Mouse (Mus musculus) kidney, embryonic 16.5 days (tissue): ENCODE measurements around the gene Txk. TPM values are rescaled to one million over a fixed set of nuclear protein-coding genes. Genes with fewer than 3 reads are reported as not detected.

Experiments used
- ATAC-seq: fragments of 200-750 bp; cut with Nextera tagmentation; 2 replicates; pipeline ENCODE4 v1.8.0; 2017; ENCODE audit warnings: moderate TSS enrichment; ENCODE audit not compliant: low FRiP score, low TSS enrichment
- H3K27ac ChIP-seq: fragments of 300-500 bp; sonication (generic); 2 replicates; pipeline ENCODE4 v1.5.1; 2014; ENCODE audit warnings: low read length
- H3K27me3 ChIP-seq: fragments of 300-500 bp; sonication (generic); 2 replicates; pipeline ENCODE4 v1.6.1; 2014; ENCODE audit warnings: low read length, control low read depth, mixed read lengths; ENCODE audit not compliant: insufficient read depth
- H3K36me3 ChIP-seq: fragments of 300-500 bp; sonication (generic); 2 replicates; pipeline ENCODE4 v1.6.1; 2014; ENCODE audit warnings: low read length, control low read depth, mixed read lengths; ENCODE audit not compliant: insufficient read depth
- H3K4me1 ChIP-seq: fragments of 300-500 bp; sonication (generic); 2 replicates; pipeline ENCODE4 v1.6.1; 2014; ENCODE audit warnings: low read length, control low read depth, mixed read lengths; ENCODE audit not compliant: insufficient read depth
- H3K4me2 ChIP-seq: fragments of 300-500 bp; sonication (generic); replicated peaks from 2 replicates; pipeline ENCODE4 v1.6.1; 2014; ENCODE audit warnings: low read depth, low read length
- H3K4me3 ChIP-seq: fragments of 300-500 bp; sonication (generic); 2 replicates; pipeline ENCODE4 v1.5.1; 2014; ENCODE audit warnings: mild to moderate bottlenecking, low read length
- H3K9ac ChIP-seq: fragments of 300-500 bp; sonication (generic); replicated peaks from 2 replicates; pipeline ENCODE4 v1.6.1; 2014; ENCODE audit warnings: low read length
- H3K9me3 ChIP-seq: fragments of 300-500 bp; sonication (generic); 2 replicates; pipeline ENCODE4 v1.6.1; 2016; ENCODE audit warnings: low read length, control low read depth
- WGBS: fragments of 180-500 bp; shearing (Covaris S2); extraction: QIAGEN DNeasy Blood & Tissue Kit; methylation state at CpG from one replicate; pipeline ENCODE4 v1.1.7; 2014; 5-methylcytosine and 5-hydroxymethylcytosine counted together
- polyA plus RNA-seq: library from polyadenylated mRNA; unstranded; fragments of >200 nt; fragmentation: Nextera tagmentation; extraction: Ambion mirVana; gene quantifications from 2 replicates; pipeline ENCODE4 v1.2.1, GENCODE M21; 2015

Gene Txk
- polyA plus RNA-seq, 1 experiment from 2014 or later: 0.06 TPM

GRCm38 (mm10) chr5:72702202-72702601 lies 50.4 kb downstream of the Txk start:
- H3K4me2 ChIP-seq: no peak overlapping the region
- H3K27ac ChIP-seq: no peak overlapping the region
- no peaks in the 10 kb centered on the region for H3K36me3 ChIP-seq
- H3K4me3 ChIP-seq: no peak overlapping the region
- H3K9ac ChIP-seq: no peak overlapping the region
- no peak for ATAC-seq
- peaks cover 8% of the 10 kb centered on the region; the same call in 1 of the 2 replicates for H3K9me3 ChIP-seq
- peaks cover 3% of the 10 kb centered on the region; the same call in 1 of the 2 replicates for H3K4me1 ChIP-seq
- H3K27me3 ChIP-seq: no peaks in the 10 kb centered on the region

- no peaks in the 10 kb centered on the region for H3K4me1 ChIP-seq
- H3K4me3 ChIP-seq: no peak overlapping the region
- no peak overlapping the region for H3K4me2 ChIP-seq
- H3K9me3 ChIP-seq: no peaks in the 10 kb centered on the region
- H3K9ac ChIP-seq: no peak overlapping the region
- ATAC-seq: no peak
- no peaks in the 10 kb centered on the region for H3K27me3 ChIP-seq
- no peaks in the 10 kb centered on the region for H3K36me3 ChIP-seq
- WGBS: 70% methylated on average over 2 of the region's 2 CpGs
- no peak overlapping the region for H3K27ac ChIP-seq
These were observed 53.1 kb downstream of the Txk start for GRCm38 (mm10) chr5:72699500-72699818.

- ATAC-seq: no peak
- no peaks in the 10 kb centered on the region for H3K27me3 ChIP-seq
- no peaks in the 10 kb centered on the region for H3K4me1 ChIP-seq
- no peaks in the 10 kb centered on the region for H3K9me3 ChIP-seq
- 72% methylated on average over 7 of the region's 7 CpGs for WGBS
- H3K4me3 ChIP-seq: no peak overlapping the region
- H3K36me3 ChIP-seq: no peaks in the 10 kb centered on the region
- no peak overlapping the region for H3K4me2 ChIP-seq
- H3K9ac ChIP-seq: no peak overlapping the region
- no peak overlapping the region for H3K27ac ChIP-seq
These were observed 53.6 kb downstream of the Txk start for GRCm38 (mm10) chr5:72698818-72699499.

DNA sequence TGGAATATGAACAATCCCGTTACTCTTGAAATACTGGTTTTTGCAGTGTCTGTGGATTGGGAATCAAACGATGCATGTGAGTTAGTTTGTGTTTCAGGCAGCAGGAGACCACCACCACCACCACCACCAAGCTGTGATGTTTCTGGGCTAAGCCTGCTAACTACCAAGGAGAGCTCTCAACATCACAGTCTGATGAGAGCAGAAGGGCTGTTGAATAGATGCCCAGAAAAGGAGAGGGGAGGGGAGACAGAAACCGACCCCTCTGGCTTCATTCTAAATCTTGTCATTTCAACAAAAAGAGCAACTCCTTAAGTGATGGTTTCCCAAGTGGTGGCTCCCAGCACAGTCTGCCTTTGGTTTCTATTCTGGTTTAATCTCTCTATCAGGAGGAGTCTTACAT lies 54.2 kb downstream of the Txk start:
- no peak for ATAC-seq
- WGBS: 79% methylated on average over 3 of the region's 3 CpGs
- H3K4me1 ChIP-seq: no peaks in the 10 kb centered on the region
- no peak overlapping the region for H3K9ac ChIP-seq
- H3K27me3 ChIP-seq: no peaks in the 10 kb centered on the region
- no peaks in the 10 kb centered on the region for H3K36me3 ChIP-seq
- H3K4me3 ChIP-seq: no peak overlapping the region
- no peak overlapping the region for H3K4me2 ChIP-seq
- H3K9me3 ChIP-seq: no peaks in the 10 kb centered on the region
- no peak overlapping the region for H3K27ac ChIP-seq

- no peaks in the 10 kb centered on the region for H3K9me3 ChIP-seq
- H3K27ac ChIP-seq: no peak overlapping the region
- H3K4me3 ChIP-seq: no peak overlapping the region
- H3K36me3 ChIP-seq: no peaks in the 10 kb centered on the region
- H3K4me1 ChIP-seq: no peaks in the 10 kb centered on the region
- WGBS: 66% methylated on average over 13 of the region's 13 CpGs
- ATAC-seq: no peak
- H3K4me2 ChIP-seq: no peak overlapping the region
- no peak overlapping the region for H3K9ac ChIP-seq
- H3K27me3 ChIP-seq: no peaks in the 10 kb centered on the region
These were observed 56.1 kb downstream of the Txk start for GRCm38 (mm10) chr5:72696491-72696890.

- Histone ChIP-seq H3K27me3 (no peaks in the 10 kb centered on the region), H3K9me3 (no peaks in the 10 kb centered on the region), H3K4me2 (no peak overlapping the region), H3K27ac (no peak overlapping the region), H3K36me3 (no peaks in the 10 kb centered on the region), H3K9ac (no peak overlapping the region), H3K4me1 (no peaks in the 10 kb centered on the region), H3K4me3 (no peak overlapping the region)
- no peak for ATAC-seq
- WGBS: 58% methylated on average over 2 of the region's 2 CpGs
These were observed 57.9 kb downstream of the Txk start for GRCm38 (mm10) chr5:72694684-72695083.

- H3K27ac ChIP-seq: no peak overlapping the region
- no peaks in the 10 kb centered on the region for H3K27me3 ChIP-seq
- no peak for ATAC-seq
- no peak overlapping the region for H3K4me3 ChIP-seq
- WGBS: 93% methylated on average over 5 of the region's 5 CpGs
- no peaks in the 10 kb centered on the region for H3K9me3 ChIP-seq
- H3K4me1 ChIP-seq: no peaks in the 10 kb centered on the region
- no peaks in the 10 kb centered on the region for H3K36me3 ChIP-seq
- no peak overlapping the region for H3K9ac ChIP-seq
- H3K4me2 ChIP-seq: no peak overlapping the region
These were observed 62.1 kb downstream of the Txk start for GRCm38 (mm10) chr5:72690516-72690915.

- H3K27ac ChIP-seq: no peak overlapping the region
- no peak for ATAC-seq
- WGBS: 91% methylated on average over 7 of the region's 7 CpGs
These were observed 63.0 kb downstream of the Txk start for GRCm38 (mm10) chr5:72689556-72689955.

GRCm38 (mm10) chr5:72681451-72681850 lies 71.1 kb downstream of the Txk start:
- no peaks in the 10 kb centered on the region for H3K36me3 ChIP-seq
- no peaks in the 10 kb centered on the region for H3K4me1 ChIP-seq
- H3K4me3 ChIP-seq: no peak overlapping the region
- no peak overlapping the region for H3K9ac ChIP-seq
- no peak for ATAC-seq
- no peaks in the 10 kb centered on the region for H3K27me3 ChIP-seq
- WGBS: 68% methylated on average over 6 of the region's 6 CpGs
- H3K9me3 ChIP-seq: peaks cover 3% of the 10 kb centered on the region; the same call in 1 of the 2 replicates
- H3K4me2 ChIP-seq: no peak overlapping the region
- no peak overlapping the region for H3K27ac ChIP-seq

More at GRCm38 (mm10) chr5:72689556-72689955, 63.0 kb downstream of the Txk start:
- no peak overlapping the region for H3K9ac ChIP-seq
- H3K4me2 ChIP-seq: no peak overlapping the region
- H3K9me3 ChIP-seq: no peaks in the 10 kb centered on the region
- H3K27me3 ChIP-seq: no peaks in the 10 kb centered on the region
- no peaks in the 10 kb centered on the region for H3K4me1 ChIP-seq
- no peaks in the 10 kb centered on the region for H3K36me3 ChIP-seq
- H3K4me3 ChIP-seq: no peak overlapping the region

DNA sequence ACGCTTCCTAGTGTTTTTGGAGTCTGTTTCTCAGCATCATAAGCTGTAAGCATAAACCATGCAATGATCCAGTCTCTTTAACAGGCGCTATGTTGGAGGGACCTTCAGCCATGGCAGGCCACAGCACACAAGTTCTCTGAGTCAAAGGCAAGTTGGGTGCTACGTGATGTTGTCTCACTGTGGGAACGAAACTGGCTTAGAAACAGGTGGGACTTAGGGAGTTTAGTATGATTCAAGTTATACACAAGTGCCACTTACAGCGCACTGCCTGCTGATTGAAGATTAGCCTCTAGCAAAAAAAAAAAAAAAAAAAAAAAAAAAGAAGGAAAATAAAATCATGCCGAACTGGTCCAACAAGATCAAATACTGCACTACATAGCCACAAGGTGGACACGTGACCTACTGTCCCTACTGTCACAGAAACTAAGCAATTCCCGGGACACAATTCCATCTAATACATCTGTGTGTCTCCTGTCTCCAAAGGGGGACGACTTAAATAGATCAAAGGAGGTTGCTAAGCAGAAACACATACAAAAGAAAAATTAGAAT lies 77.5 kb downstream of the Txk start:
- H3K9me3 ChIP-seq: no peaks in the 10 kb centered on the region
- H3K36me3 ChIP-seq: no peaks in the 10 kb centered on the region
- 78% methylated on average over 9 of the region's 9 CpGs for WGBS
- H3K4me1 ChIP-seq: no peaks in the 10 kb centered on the region
- no peak; the same call in 1 of the 2 replicates for ATAC-seq
- H3K9ac ChIP-seq: no peak overlapping the region
- H3K27me3 ChIP-seq: no peaks in the 10 kb centered on the region
- H3K4me2 ChIP-seq: no peak overlapping the region
- H3K27ac ChIP-seq: peak overlapping the region; percentile 59
- no peak overlapping the region for H3K4me3 ChIP-seq
